In genomic region chr10:20657316-20658081, GRCm38 (mm10) we compare ENCODE assay signal across 11 mouse cellular contexts.
DNase-seq lines count a peak whose midpoint lies in the region; ATAC-seq and TF ChIP-seq lines count a peak whose summit lies in the region.
"Had no signal": no experiment of that assay in that cellular context is flagged by ENCODE, and none has a peak within 500 bp of the region (broad histone marks: within the 10 kb centered on the region; RNA-seq: fewer than 3 reads in every experiment).

No protein-coding gene starts in this region.

- in situ Hi-C loops in Patski (cut with MboI; ENCODE audit: low pct_unique_long_range_greater_than_20kb), result no loop called here

- no peak overlapping the region for H3K4me2 ChIP-seq in hindbrain, embryonic 14.5 days (replicated peaks)
- no peak overlapping the region for H3K4me2 ChIP-seq in hindbrain, embryonic 11.5 days (replicated peaks; ENCODE audit: low read depth, low read length)
- H3K4me2 ChIP-seq in limb, embryonic 12.5 days, result no peak overlapping the region
- H3K4me2 ChIP-seq: neural tube, embryonic 12.5 days had no signal

- H3K4me1 ChIP-seq in hindbrain, embryonic 14.5 days (replicated peaks; ENCODE audit: control insufficient read depth, insufficient read depth, low read length), result no peaks in the 10 kb centered on the region
- no peaks in the 10 kb centered on the region for H3K4me1 ChIP-seq in hindbrain, embryonic 11.5 days (replicated peaks; ENCODE audit: control insufficient read depth, insufficient read depth, low read length)
- peaks cover 36% of the 10 kb centered on the region for H3K4me1 ChIP-seq in limb, embryonic 12.5 days (replicated peaks)
- H3K4me1 ChIP-seq: neural tube, embryonic 12.5 days had no signal

- POLR2A ChIA-PET in Patski (lab: Charles Lee), result no interaction called here

- 73% methylated on average over 12 of the region's 12 CpGs for WGBS in hindbrain, embryonic 14.5 days
- 82% methylated on average over 12 of the region's 12 CpGs for WGBS in hindbrain, embryonic 11.5 days
- WGBS in limb, embryonic 12.5 days, result 46% methylated on average over 12 of the region's 12 CpGs

- CTCF ChIA-PET in Patski (lab: Charles Lee), result interaction anchor here (1.9 kb wide), 1 partner anchor 8 kb away, joined by 5 read pairs; no protein-coding TSS in a partner anchor

- DNase-seq in hindbrain, embryonic 14.5 days (ENCODE audit: low spot score), result peak; percentile 50
- DNase-seq in hindbrain, embryonic 11.5 days (ENCODE audit: low spot score), result no peak
- DNase-seq in Patski (ENCODE audit: low read depth, low spot score), result peak; percentile 10
- DNase-seq in heart, adult 8-10 months (ENCODE audit: low spot score), result peak; percentile 37
- no peak for DNase-seq in ovary, adult 18-20 months (ENCODE audit: low spot score)
- DNase-seq in kidney, adult 11 months, result no peak
- DNase-seq: adrenal gland, adult 2 months; lung, postnatal 10 days had no signal

- H3K27ac ChIP-seq in hindbrain, embryonic 14.5 days, result no peak overlapping the region
- H3K27ac ChIP-seq in hindbrain, embryonic 11.5 days (ENCODE audit: low read depth, low read length), result no peak overlapping the region
- 0 out of 2 replicates have a peak overlapping the region, but pooled peaks have one; percentile 46 for H3K27ac ChIP-seq in limb, embryonic 12.5 days
- H3K27ac ChIP-seq: neural tube, embryonic 12.5 days had no signal

- H3K9me3 ChIP-seq in hindbrain, embryonic 14.5 days (ENCODE audit: control insufficient read depth, low read length), result no peaks in the 10 kb centered on the region
- H3K9me3 ChIP-seq in hindbrain, embryonic 11.5 days (ENCODE audit: control insufficient read depth, low read length), result no peaks in the 10 kb centered on the region
- H3K9me3 ChIP-seq in limb, embryonic 12.5 days, result no peaks in the 10 kb centered on the region
- H3K9me3 ChIP-seq: neural tube, embryonic 12.5 days had no signal

- no peak overlapping the region for H3K9ac ChIP-seq in hindbrain, embryonic 14.5 days
- H3K9ac ChIP-seq in hindbrain, embryonic 11.5 days (ENCODE audit: low read depth, low read length), result no peak overlapping the region
- H3K9ac ChIP-seq in limb, embryonic 12.5 days (replicated peaks), result no peak overlapping the region
- H3K9ac ChIP-seq: neural tube, embryonic 12.5 days had no signal

- no peaks in the 10 kb centered on the region for H3K36me3 ChIP-seq in hindbrain, embryonic 14.5 days (replicated peaks; ENCODE audit: control insufficient read depth, insufficient read depth)
- no peaks in the 10 kb centered on the region for H3K36me3 ChIP-seq in hindbrain, embryonic 11.5 days (ENCODE audit: control insufficient read depth, insufficient read depth, low read length)
- no peaks in the 10 kb centered on the region for H3K36me3 ChIP-seq in limb, embryonic 12.5 days
- H3K36me3 ChIP-seq: neural tube, embryonic 12.5 days had no signal

- H3K4me3 ChIP-seq in hindbrain, embryonic 14.5 days (replicated peaks; ENCODE audit: low read length), result no peak overlapping the region
- no peak overlapping the region for H3K4me3 ChIP-seq in hindbrain, embryonic 11.5 days (ENCODE audit: low read depth, low read length)
- no peak overlapping the region for H3K4me3 ChIP-seq in limb, embryonic 12.5 days (replicated peaks)
- H3K4me3 ChIP-seq: neural tube, embryonic 12.5 days had no signal

- no peak for ATAC-seq in hindbrain, embryonic 14.5 days (ENCODE audit: low FRiP score)
- no peak for ATAC-seq in hindbrain, embryonic 11.5 days (ENCODE audit: low FRiP score)
- peak; percentile 73 for ATAC-seq in Patski
- ATAC-seq in limb, embryonic 12.5 days (ENCODE audit: insufficient number of reproducible peaks, insufficient read depth, low FRiP score, low TSS enrichment, low read depth), result 0 out of 2 replicates have a peak, but pooled peaks have one; percentile 37
- no peak for ATAC-seq in monocyte, adult 5-6 weeks (replicated peaks; ENCODE audit: insufficient number of reproducible peaks, low FRiP score, low TSS enrichment, poor library complexity, severe bottlenecking)

- no peaks in the 10 kb centered on the region for H3K27me3 ChIP-seq in hindbrain, embryonic 14.5 days (ENCODE audit: control insufficient read depth, insufficient read depth, low read length)
- H3K27me3 ChIP-seq in hindbrain, embryonic 11.5 days (ENCODE audit: control insufficient read depth, insufficient read depth, low read length), result no peaks in the 10 kb centered on the region
- peaks cover 4% of the 10 kb centered on the region for H3K27me3 ChIP-seq in Patski
- H3K27me3 ChIP-seq in limb, embryonic 12.5 days, result no peaks in the 10 kb centered on the region
- H3K27me3 ChIP-seq: neural tube, embryonic 12.5 days had no signal

- TF ChIP-seq CTCF in Patski (IDR thresholded peaks at IDR 0.05), result peak; percentile 23

Comparison
In these comparisons a context has a peak if more than half of its experiments do, and no peak if none do; other contexts are left out.
1. DNase-seq: peak in hindbrain, embryonic 14.5 days (single experiment), Patski (single experiment) and heart, adult 8-10 months (single experiment); none in hindbrain, embryonic 11.5 days (single experiment), ovary, adult 18-20 months (single experiment) and kidney, adult 11 months (single experiment).
2. ATAC-seq: peak in Patski (single experiment) and limb, embryonic 12.5 days (single experiment); none in hindbrain, embryonic 14.5 days (single experiment), hindbrain, embryonic 11.5 days (single experiment) and monocyte, adult 5-6 weeks (single experiment).